Mouse (Mus musculus) left cerebral cortex, adult 11 months (tissue): ENCODE measurements around the gene Sdk1.

Experiments
- DNase-seq: peaks from one replicate; pipeline ENCODE4 v3.0.0; 2022; ENCODE audit warnings: low spot score

The Sdk1 gene

DNA sequence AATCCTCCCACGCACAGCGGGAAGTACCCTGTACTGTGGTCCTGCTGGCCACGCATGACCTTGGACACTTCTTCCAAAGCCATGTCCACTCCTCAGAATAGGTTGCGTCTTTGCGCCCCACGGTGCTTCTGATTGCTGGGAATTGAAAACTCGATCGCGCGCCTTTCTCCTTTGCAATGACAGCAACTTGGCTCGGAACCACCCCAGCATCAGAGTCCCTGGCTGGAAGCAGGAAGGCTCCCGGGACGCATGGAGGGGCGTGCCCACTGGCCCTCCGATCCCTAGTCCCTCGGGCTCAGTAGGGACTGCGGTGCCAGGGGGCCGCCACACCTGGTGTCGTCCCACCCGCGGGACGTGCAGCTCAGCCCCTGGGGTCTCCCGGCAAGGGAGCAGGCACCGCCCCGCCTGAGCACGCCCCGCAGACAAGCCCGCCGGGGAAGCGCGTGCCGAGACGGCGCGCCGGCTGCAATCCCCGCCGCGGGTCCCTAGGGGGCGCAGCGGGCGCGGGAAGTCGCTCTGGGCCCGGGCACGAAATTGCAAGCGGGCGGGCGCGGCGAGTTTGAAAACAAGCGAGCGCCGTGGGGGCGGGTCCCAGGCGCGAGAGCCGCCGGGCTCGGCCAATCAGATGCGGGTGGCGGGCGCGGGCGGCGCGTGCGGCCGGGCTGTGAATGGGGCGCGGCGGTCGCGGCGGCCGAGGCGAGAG, at the start of gene Sdk1:
TSS of gene Sdk1 (plus strand) at position 650 of the 703 bp plus-strand sequence.
- peak; percentile 82 for DNase-seq

GRCm38 (mm10) chr5:141197278-141197677, 44.0 kb upstream of the Sdk1 start:
- no peak for DNase-seq

GRCm38 (mm10) chr5:141202276-141203065, 38.8 kb upstream of the Sdk1 start:
- DNase-seq: no peak

GRCm38 (mm10) chr5:141207061-141207460, 34.2 kb upstream of the Sdk1 start:
- peak; percentile 7 for DNase-seq

- no peak for DNase-seq
Observed at GRCm38 (mm10) chr5:141225243-141225642, 16.0 kb upstream of the Sdk1 start.

DNA sequence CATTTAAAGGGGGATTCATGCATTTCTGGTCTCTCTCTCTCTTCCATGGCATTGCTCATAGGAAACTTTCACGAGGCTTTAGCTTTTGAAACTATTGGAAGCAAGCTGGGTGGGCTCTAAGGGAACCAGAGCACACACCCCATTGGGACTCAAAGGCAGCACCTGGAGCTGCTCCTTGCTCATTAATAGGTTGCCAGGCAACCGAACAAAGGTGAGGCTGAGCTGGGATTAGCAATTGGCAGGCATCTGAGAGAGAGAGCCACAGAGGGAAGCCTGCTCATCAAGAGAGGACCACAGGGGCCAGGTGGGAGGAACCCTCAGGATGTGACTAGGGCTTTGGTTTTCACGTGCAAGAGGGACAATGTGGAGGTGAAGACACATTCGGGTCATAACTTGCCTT, 7.0 kb upstream of the Sdk1 start:
- DNase-seq: no peak

DNA sequence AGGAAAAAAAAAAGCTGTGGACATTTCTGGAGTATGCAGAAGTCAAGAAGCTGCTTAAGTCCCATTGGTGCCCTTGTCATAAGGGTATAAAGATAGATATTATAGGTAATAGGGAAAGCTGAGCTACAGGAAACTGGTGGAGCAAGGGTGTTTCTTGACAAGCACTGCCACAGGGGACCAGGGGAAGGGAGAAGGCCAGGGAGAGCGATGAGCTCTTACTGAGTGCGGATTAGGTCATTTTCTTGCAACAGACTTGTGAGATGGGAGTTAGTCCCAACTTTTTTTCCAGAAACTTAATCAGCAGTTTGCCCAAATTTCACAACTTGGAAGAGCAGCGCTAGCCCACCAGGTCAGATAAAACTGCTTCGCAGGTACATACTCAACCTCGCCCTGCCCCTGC, 1.9 kb upstream of the Sdk1 start:
- no peak for DNase-seq

- DNase-seq: no peak
Observed at GRCm38 (mm10) chr5:141240441-141240840, 849 bp upstream of the Sdk1 start.

DNA sequence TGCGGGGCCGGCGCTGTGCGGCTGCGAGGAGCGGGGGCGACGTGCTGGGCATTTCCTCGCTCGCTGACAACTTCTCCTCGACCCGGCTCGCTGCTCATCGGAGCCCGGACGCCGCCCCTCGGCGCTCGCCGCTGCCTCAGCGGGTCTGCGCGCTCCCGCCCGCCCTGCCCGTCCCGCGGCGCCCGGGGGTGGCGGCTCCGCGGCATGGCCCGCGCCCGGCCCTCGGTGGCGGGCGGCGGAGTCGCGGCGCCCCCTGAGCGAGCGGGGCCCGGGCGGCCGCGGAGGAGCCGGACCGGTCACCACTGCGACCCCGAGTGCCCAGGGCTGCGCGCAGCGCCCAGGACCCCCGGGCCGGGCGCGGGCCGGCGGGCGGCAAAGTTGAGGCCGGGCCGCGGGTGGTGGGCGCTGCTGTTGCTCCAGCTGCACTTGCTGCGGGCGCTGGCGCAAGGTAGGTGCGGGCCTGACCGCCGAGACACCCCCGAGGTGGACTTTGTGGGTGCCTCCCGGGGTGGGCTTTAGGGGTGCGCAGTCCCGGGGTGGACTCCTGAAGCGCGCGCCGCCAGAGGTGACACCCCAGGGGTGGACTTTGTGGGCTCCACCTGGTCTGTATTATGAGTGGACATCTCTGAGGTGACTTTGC, 475 bp downstream of the Sdk1 start:
- DNase-seq: no peak

DNA sequence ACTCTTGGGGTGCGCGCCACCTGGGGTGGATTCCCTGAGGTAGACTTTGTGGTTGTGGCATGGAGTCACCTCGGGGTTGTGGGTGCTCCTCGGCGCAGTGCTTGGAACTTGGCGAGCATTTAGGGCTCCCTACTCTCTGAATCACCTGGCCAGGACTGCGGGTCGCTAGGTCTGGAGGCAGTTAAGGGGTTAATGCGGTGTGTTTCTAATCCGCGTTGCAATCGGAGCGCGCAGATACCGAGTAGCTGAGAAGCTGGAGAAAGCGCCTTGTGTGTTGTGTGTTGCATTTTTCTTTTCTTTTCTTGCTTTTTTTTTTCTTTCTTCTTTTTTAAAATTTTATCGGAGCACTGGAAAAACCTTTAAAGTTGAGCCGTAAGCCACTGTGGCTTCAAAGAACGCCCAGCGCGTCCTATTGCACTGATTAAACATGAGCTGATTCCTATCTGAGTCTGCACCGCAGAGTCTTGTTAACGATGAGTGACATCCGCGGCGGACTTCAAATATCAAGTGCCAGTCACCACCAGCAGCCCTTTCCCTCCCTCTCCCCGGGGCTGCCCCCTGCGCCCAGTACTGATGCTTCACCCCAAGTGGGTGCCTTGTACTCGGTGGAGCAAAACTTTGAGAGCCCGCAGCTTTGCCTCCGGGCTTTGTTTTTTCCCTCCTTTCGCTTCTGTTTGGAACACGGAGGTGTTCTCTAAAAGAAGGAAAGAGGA, 2.1 kb downstream of the Sdk1 start:
- no peak for DNase-seq

DNA sequence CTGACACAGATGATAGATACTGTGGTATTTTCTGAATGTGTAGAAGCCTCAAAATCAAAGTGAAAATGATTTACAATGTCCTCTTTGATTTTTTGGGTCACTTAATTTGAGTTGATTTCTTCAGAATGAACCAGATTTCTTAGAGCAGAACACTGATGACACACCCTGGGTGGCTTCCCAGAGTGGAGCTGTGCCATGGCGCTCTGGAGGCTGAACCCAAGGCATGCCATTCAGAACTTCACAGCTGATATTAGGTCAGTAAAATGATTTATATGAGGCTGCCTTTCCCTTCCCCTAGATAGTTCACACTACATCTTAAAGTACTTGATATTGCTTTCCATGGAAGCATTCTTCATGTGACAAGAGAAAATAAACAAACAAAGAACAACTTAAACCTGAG, 23.0 kb downstream of the Sdk1 start:
- no peak for DNase-seq

DNA sequence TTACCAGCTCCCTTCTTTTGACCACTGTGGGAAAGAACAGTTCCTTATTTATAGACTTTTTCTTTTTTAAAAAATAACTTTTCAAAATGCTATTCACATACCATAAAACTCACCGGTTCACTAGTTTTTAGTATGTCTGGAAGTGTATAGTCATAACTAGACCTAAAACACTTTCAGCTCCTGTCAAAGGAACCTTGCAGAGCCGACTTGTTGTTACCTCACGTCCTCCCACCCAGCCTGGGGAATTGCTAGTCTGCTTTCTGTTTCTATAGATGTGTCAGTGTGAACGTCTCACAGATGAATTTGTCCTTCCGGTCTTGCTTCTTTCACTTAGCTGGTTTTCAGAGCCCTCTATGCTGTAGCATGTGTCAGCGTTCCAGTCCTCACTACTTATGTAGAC, 35.8 kb downstream of the Sdk1 start:
- no peak for DNase-seq

- no peak for DNase-seq
Observed at GRCm38 (mm10) chr5:141281751-141282150, 40.5 kb downstream of the Sdk1 start.

DNA sequence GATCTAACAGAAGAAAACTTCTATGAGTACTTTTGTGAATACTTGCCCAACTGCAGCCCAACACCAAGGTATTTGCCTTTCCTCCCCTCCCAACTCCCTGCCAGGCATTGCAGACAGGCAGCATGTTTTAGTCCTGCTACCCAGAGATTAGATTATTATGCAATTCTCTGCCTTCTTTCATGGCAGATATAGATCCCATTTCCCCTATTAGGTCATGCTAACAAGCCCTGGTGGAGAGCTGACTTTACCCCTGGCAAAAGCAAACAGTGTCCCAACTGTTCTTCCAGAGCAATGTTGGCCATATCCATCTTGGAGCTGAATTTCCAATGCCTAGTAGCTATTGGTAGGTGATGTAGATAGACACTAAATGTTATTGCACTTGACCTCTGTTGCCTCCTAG, 48.3 kb downstream of the Sdk1 start:
- no peak for DNase-seq

DNA sequence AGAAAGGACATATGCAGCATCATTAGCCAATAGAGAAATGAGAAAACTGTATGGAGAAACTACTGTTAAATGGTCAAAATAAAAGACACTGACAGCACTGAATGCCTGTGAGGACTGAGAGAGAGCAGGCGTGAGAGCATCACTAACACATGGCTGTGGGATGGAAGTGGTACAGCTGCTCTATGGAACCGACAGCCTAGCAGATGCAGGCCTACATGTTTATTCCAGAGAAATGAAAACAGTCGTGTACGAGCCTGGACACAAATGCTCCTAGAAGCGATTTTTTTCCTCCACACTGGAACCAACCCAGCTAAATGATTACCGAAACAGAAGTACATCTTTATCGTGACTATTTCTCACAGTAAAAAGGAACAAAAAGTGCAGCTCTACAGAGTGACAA, 54.0 kb downstream of the Sdk1 start:
- no peak for DNase-seq

- DNase-seq: no peak
Observed at GRCm38 (mm10) chr5:141302287-141302694, 61.0 kb downstream of the Sdk1 start.

DNA sequence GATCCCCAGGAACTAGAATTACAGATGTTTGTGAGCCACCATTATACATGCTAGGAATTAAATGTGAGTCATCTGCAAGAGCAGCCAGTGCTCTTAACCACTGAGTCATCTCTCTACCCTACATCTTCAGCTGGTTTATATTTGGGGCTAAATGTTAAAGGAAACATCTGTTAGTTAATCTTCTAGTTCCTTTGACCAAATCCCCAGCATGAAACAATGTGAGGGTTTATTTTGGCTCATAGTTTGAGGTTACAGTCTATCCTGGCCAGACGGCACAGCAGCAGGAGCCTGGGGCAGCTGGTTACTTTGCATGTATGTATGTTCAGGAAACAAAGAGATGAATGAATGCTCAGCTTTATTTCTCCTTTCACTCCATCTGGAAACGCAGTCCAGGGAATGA, 62.5 kb downstream of the Sdk1 start:
- no peak for DNase-seq

GRCm38 (mm10) chr5:141304706-141305105, 63.4 kb downstream of the Sdk1 start:
- DNase-seq: no peak

- no peak for DNase-seq
Observed at GRCm38 (mm10) chr5:141310641-141311040, 69.4 kb downstream of the Sdk1 start.

DNA sequence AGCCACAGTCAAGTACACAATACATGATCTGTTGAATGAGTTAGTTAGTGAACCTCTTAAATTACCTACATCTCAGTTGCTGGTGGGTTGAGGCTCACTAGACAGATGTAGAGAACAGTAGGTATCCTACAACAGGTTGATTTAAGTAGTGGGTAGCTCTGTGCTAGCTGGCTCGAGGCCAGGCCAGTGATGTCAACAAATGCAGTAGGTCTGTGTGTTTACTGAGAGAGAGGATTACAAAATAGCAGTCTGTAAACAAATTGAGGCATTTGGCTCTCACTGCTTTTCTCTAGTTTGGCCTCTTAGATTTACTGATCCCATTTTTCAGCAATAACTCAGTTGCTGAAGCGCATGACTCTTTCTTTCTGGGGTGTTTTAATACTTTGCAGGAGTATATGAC, 70.5 kb downstream of the Sdk1 start:
- DNase-seq: no peak

DNA sequence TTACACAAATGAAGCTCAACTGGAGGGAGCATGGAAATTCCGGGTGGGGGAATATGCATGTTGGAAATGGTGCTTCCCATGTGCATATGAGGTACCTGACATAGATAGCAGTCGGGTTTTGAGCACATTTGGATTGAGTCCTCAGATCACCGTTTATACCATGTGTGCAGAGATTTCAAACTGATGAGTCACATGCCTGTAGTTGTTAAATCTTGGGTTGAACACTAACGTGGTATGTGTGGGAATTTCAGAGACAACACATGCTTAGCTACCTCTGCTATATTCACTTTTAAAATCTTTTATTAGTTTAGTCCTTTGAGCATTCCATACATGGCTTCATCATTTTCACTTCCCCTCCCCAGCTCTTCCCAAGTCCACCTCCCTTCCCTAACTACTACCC, 71.0 kb downstream of the Sdk1 start:
- no peak for DNase-seq

DNA sequence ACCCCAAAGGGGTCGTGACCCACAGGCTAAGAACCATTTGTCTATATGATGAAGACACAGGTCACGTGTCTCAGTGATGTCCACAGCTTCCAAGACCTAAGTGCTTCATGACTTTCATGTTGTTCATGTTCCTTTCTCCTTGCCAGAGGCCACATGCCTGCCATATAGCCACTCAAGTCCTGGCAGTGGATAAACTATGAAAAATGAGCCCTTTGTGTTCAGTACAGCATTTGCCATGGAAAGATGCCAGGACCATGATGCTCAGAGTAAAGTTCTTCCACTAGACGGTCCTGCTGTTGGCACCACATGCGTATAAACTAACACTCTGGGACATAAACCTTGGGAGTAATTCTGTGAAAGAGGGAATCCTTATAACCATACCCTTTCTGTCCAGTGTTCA, 75.8 kb downstream of the Sdk1 start:
- DNase-seq: no peak

DNA sequence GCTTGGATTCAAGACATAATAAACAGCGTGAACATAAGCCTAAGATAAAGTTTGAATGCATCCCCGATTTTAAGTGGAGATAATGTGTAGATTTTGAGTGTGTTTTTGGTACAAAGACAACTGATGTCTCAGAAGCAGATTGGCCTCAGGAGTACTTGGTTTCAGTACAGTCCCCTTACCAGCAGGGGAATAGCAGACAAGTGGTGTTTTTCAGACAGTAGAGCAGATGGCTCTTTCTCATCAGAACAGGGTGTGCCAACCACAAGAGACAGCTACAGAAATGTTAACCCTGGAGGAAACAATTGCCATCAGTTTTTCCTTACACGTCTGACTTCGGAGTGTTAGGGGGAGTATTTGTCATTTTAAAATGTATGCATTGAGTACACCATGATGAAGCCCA, 83.6 kb downstream of the Sdk1 start:
- DNase-seq: no peak
